Mouse (Mus musculus) lung, postnatal 0 days (tissue): ENCODE measurements around the gene Il23r.

ENCODE experiments used
- CTCF ChIP-seq: IDR thresholded peaks from 2 replicates; pipeline ENCODE4 v1.5.1; 2016; ENCODE audit warnings: antibody characterized with exemption, mild to moderate bottlenecking
- EP300 ChIP-seq: IDR thresholded peaks from 2 replicates; pipeline ENCODE4 v1.6.1; 2016; ENCODE audit warnings: antibody characterized with exemption, mild to moderate bottlenecking, control low read depth

GRCm38 (mm10) chr6:67530992-67531821 lies 39.6 kb upstream of the Il23r start:
- TF ChIP-seq EP300 (peak; percentile 44), CTCF (peak; percentile 42; the same call in 1 of the 2 replicates)
